Mouse (Mus musculus): ENCODE data around the gene Kif1bp. TPM values are rescaled to one million over a fixed set of nuclear protein-coding genes. Genes with fewer than 3 reads are reported as not detected.
"Not testable (repeated sequence)": the region's sequence is repeated elsewhere in the genome, so short reads cannot be mapped to it uniquely, and the experiment has no call there.

Kif1bp gene
- polyA plus RNA-seq, 1 experiment: 6.1 TPM

DNA sequence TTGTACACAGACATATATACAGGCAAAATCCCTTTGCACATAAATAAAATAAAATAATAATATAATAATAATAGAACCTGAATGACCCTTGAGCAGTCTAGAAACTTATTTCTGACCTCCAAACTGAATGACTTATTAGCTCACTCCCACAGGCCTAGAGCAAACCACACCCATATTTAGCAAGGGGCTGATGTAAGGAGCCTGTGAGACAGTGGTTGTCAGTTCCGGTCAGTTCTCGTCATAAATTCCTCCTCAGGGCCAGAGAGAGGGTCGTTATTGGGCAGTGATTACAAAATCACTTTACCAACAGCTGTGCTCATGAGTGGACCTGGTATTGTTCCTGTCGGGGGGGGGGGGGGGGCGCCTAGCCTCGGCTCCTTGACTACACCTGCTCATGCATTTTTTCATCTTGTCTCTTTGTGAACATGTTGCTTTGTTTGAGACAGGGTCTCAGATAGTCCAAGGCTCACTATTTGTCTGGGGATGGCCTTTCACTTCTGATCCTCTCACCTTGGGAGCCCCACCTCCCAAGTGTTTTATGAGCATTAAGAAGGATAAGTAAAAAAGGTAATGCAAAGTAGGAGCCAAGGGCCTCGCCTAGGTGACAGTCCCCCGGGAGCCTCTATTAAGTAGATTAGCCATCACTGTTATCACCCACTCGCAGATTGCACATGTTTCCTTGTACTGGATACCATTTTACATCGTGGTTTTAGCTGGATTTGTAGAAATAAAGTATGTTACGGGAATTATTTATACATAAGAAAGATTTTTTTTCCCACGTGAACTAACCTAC lies 74.2 kb downstream of the Kif1bp start:
- Histone ChIP-seq H3K27ac (ENCODE audit: control insufficient read depth, insufficient read depth, low read depth, low read length, poor library complexity) (peak overlapping the region; percentile 54), H3K4me1 (ENCODE audit: control insufficient read depth, insufficient read depth, low read length) (peaks cover 6% of the 10 kb centered on the region; the same call in 1 of the 2 replicates), H3K4me3 (replicated peaks; ENCODE audit: control insufficient read depth, low read depth, low read length) (no peak overlapping the region)
- TF ChIP-seq CTCF (IDR thresholded peaks at IDR 0.05; ENCODE audit: control insufficient read depth, insufficient read depth, low read length): no peak
- TF ChIP-seq POLR2A (IDR thresholded peaks at IDR 0.05; ENCODE audit: borderline replicate concordance, control insufficient read depth, low read depth, low read length): no peak
- WGBS: 6% methylated on average over 12 of the region's 12 CpGs

DNA sequence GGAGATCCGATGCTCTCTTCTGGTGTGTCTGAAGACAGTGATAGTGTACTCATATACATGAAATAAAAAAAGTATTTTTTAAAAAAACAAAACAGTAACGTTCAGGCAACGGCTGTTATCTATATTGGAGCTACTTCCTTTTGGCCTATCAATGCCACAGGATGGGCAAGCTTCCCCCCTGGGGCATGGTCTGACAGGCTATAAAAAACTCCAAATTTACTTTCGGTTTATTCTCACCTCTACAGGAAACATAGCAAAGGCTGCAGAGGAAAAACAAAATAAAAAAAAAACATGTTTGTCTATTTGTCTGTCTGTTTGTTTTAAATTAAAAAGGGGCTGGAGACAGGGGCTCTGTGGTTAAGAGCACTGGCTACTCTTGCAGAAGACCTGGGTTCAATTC lies 74.9 kb downstream of the Kif1bp start:
- peak overlapping the region; percentile 54; the same call in 1 of the 2 replicates for H3K27ac ChIP-seq (ENCODE audit: control insufficient read depth, insufficient read depth, low read depth, low read length, poor library complexity)
- WGBS: 0% methylated on average over 4 of the region's 4 CpGs
- H3K4me3 ChIP-seq (replicated peaks; ENCODE audit: control insufficient read depth, low read depth, low read length): no peak overlapping the region
- H3K4me1 ChIP-seq (ENCODE audit: control insufficient read depth, insufficient read depth, low read length): peaks cover 6% of the 10 kb centered on the region; the same call in 1 of the 2 replicates
- TF ChIP-seq CTCF (IDR thresholded peaks at IDR 0.05; ENCODE audit: control insufficient read depth, insufficient read depth, low read length) (no peak), POLR2A (IDR thresholded peaks at IDR 0.05; ENCODE audit: borderline replicate concordance, control insufficient read depth, low read depth, low read length) (no peak)

DNA sequence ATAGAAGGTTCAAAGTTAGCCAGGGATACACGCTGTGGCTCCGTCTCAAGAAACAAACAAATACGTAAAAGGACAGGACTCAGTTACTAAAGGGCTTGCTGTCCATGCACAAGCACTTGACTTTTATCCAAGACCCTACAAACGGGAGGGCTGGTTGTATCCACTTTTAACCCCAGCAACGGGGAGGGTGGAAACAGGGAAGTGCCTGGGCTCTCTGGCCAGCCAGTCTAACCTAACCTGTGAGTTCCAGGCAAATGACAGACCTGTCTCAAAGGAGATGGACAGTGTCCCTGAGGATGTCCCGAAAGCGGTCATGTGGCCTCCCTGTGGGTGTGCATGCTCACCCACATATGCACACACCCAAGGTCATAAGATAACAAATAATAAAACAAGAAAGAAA lies 76.3 kb downstream of the Kif1bp start:
- no peak overlapping the region for H3K4me3 ChIP-seq (replicated peaks; ENCODE audit: control insufficient read depth, low read depth, low read length)
- TF ChIP-seq POLR2A (IDR thresholded peaks at IDR 0.05; ENCODE audit: borderline replicate concordance, control insufficient read depth, low read depth, low read length) (no peak), CTCF (IDR thresholded peaks at IDR 0.05; ENCODE audit: control insufficient read depth, insufficient read depth, low read length) (no peak)
- WGBS: 38% methylated on average over 7 of the region's 7 CpGs
- H3K27ac ChIP-seq (ENCODE audit: control insufficient read depth, insufficient read depth, low read depth, low read length, poor library complexity): 0 out of 2 replicates have a peak overlapping the region, but pooled peaks have one; percentile 37
- H3K4me1 ChIP-seq (ENCODE audit: control insufficient read depth, insufficient read depth, low read length): peaks cover 6% of the 10 kb centered on the region; the same call in 1 of the 2 replicates

DNA sequence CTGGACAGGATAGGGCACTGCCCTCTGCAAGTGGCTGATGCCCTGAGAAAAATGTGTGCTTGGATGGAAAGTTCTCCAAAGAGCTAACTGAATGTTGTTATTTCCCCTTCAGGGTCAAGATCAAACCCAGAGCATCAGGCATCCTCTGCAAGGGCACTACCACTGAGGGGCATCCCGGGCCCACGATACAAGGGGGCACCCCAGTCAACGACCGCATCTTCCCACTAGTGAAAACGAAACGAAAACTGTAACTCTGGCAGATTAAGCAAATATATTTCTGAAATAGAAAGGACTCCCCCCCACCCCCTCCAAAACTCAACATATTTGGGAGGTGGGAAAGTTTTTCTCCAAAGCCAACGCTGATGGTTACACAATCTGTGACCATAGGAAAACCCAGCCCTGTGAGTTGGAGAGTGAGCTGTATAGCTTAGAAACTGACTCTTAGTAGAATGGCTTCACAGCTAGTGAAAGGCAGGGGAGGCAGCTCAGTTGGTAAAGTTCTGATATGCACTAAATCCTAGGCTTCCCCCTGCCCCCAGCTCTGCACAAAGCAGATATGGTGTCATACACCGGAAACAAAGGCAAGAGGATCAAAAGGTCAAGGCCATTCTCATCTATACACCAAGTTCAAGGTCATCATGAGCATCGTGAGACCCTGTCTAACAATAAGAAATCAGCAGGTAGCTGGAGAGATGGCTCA lies 77.2 kb downstream of the Kif1bp start:
- Histone ChIP-seq H3K4me1 (ENCODE audit: control insufficient read depth, insufficient read depth, low read length) (peaks cover 6% of the 10 kb centered on the region; the same call in 1 of the 2 replicates), H3K27ac (ENCODE audit: control insufficient read depth, insufficient read depth, low read depth, low read length, poor library complexity) (peak overlapping the region; percentile 67), H3K4me3 (replicated peaks; ENCODE audit: control insufficient read depth, low read depth, low read length) (peak overlapping the region; percentile 16)
- TF ChIP-seq POLR2A (IDR thresholded peaks at IDR 0.05; ENCODE audit: borderline replicate concordance, control insufficient read depth, low read depth, low read length) (no peak), CTCF (IDR thresholded peaks at IDR 0.05; ENCODE audit: control insufficient read depth, insufficient read depth, low read length) (no peak)
- 7% methylated on average over 9 of the region's 9 CpGs for WGBS

DNA sequence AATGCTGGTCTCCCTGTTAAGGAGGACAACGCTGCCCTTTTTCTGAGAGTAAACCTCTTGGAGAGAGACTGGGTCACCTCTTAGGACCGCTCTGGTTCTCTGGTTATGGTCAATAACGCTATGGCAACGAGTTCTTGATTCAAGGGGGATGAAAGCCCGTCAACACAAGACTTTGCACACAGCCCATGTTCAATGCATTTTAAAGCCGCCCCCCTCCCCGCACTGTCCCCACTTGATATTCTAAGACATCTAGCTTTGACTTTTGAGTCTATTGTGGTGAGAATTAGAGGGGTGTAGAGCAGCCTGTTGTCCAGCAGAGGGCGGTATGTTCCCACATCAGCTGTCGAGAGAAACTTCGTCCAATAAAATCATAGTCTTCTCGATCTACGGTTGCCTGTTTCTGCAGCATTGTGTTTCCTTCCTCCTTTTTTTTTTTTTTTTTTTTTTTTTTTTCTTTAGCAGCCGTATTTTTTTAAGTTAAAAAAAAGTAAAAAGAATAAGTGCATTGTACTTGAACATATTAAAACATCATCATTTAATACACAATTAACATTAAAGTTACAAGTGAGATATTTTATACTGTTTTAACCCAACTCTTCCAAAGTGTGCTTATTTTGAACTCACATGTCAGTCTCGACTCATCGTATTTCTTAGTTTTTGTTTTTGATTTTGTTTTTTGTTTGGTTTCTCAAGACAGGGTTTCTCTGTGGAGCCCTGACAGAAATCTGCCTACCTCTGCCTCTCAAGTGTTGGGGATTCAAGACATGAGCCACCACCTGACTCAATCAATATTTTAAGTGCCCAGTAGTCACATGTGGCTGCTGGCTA lies 78.0 kb downstream of the Kif1bp start:
- Histone ChIP-seq H3K4me1 (ENCODE audit: control insufficient read depth, insufficient read depth, low read length) (peaks cover 6% of the 10 kb centered on the region; the same call in 1 of the 2 replicates), H3K4me3 (replicated peaks; ENCODE audit: control insufficient read depth, low read depth, low read length) (peak overlapping the region; percentile 16), H3K27ac (ENCODE audit: control insufficient read depth, insufficient read depth, low read depth, low read length, poor library complexity) (peak overlapping the region; percentile 67)
- TF ChIP-seq CTCF (IDR thresholded peaks at IDR 0.05; ENCODE audit: control insufficient read depth, insufficient read depth, low read length) (peak; percentile 91), POLR2A (IDR thresholded peaks at IDR 0.05; ENCODE audit: borderline replicate concordance, control insufficient read depth, low read depth, low read length) (no peak)
- WGBS: 18% methylated on average over 15 of the region's 15 CpGs

DNA sequence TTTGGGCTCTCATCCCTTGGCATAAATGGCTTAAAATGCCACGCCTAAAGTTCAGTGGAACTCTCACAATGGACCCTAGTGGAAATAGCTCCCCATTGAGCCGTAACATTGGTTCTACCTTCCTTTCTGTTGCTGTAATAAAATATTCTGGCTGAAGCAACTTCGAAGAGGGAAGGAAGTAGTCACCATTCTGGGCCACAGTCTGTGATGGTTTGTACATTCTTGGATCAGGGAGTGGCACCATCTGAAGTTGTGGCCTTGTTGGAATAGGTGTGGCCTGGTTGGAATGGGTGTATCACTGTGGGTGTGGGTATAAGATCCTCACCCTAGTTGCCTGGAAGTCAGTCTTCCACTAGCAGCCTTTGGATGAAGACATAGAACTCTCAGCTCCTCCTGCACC lies 86.6 kb downstream of the Kif1bp start:
- not testable (repeated sequence) for H3K4me3 ChIP-seq (replicated peaks; ENCODE audit: control insufficient read depth, low read depth, low read length); H3K4me1 ChIP-seq (ENCODE audit: control insufficient read depth, insufficient read depth, low read length); H3K27ac ChIP-seq (ENCODE audit: control insufficient read depth, insufficient read depth, low read depth, low read length, poor library complexity)
- WGBS: 42% methylated on average over 3 of the region's 3 CpGs

Other genes starting within 250 kb of the Kif1bp start
- gene Hk1, start 198.5 kb downstream of the Kif1bp start, polyA plus RNA-seq (2011; ENCODE audit: insufficient read depth, insufficient read length, low replicate concordance, missing spikeins): 55.8 and 93.6 TPM in 2 replicates
- not detected in 2 replicates for gene Hkdc1, start 156.0 kb downstream of the Kif1bp start, polyA plus RNA-seq (2011; ENCODE audit: insufficient read depth, insufficient read length, low replicate concordance, missing spikeins)
- not detected in 2 replicates for gene 4930507D05Rik, start 129.0 kb downstream of the Kif1bp start, polyA plus RNA-seq (2011; ENCODE audit: insufficient read depth, insufficient read length, low replicate concordance, missing spikeins)
- 19.5 and 28.8 TPM in 2 replicates for gene Supv3l1, start 128.7 kb downstream of the Kif1bp start, polyA plus RNA-seq (2011; ENCODE audit: insufficient read depth, insufficient read length, low replicate concordance, missing spikeins)
- 13.6 and 26.5 TPM in 2 replicates for gene Vps26a, start 91.7 kb downstream of the Kif1bp start, polyA plus RNA-seq (2011; ENCODE audit: insufficient read depth, insufficient read length, low replicate concordance, missing spikeins)
- 68.7 and 72.9 TPM in 2 replicates for gene Srgn, start 51.0 kb downstream of the Kif1bp start, polyA plus RNA-seq (2011; ENCODE audit: insufficient read depth, insufficient read length, low replicate concordance, missing spikeins)
- 22.0 and 36.6 TPM in 2 replicates for gene Ddx21, start 23.8 kb upstream of the Kif1bp start, polyA plus RNA-seq (2011; ENCODE audit: insufficient read depth, insufficient read length, low replicate concordance, missing spikeins)
- 29.3 and 48.0 TPM in 2 replicates for gene Ddx50, start 72.8 kb upstream of the Kif1bp start, polyA plus RNA-seq (2011; ENCODE audit: insufficient read depth, insufficient read length, low replicate concordance, missing spikeins)
- 0.57 TPM in 1 of 2 replicates, not detected in the other for gene Stox1, start 147.7 kb upstream of the Kif1bp start, polyA plus RNA-seq (2011; ENCODE audit: insufficient read depth, insufficient read length, low replicate concordance, missing spikeins)
- 59.8 and 89.0 TPM in 2 replicates for gene Ccar1, start 213.8 kb upstream of the Kif1bp start, polyA plus RNA-seq (2011; ENCODE audit: insufficient read depth, insufficient read length, low replicate concordance, missing spikeins)